Mouse (Mus musculus): ENCODE results near the gene Tenm2. TPM values are rescaled to one million over a fixed set of nuclear protein-coding genes. Genes with fewer than 3 reads are reported as not detected.

Gene Tenm2
- polyA plus RNA-seq, 1 experiment from 2014 or later: 1.7 TPM

- Histone ChIP-seq H3K4me3 (no peak overlapping the region), H3K27ac (no peak overlapping the region), H3K9me3 (no peaks in the 10 kb centered on the region), H3K36me3 (no peaks in the 10 kb centered on the region), H3K27me3 (ENCODE audit: insufficient read depth, poor library complexity, severe bottlenecking) (no peaks in the 10 kb centered on the region), H3K4me1 (peaks cover 18% of the 10 kb centered on the region)
- WGBS: 13% methylated on average over 8 of the region's 8 CpGs
- peak; percentile 86 for DNase-seq (ENCODE audit: low spot score)
These were observed 709.4 kb downstream of the Tenm2 start for GRCm38 (mm10) chr11:36526381-36526780.

- DNase-seq (ENCODE audit: low spot score): no peak
- 29% methylated on average over 7 of the region's 7 CpGs for WGBS
- Histone ChIP-seq H3K27me3 (ENCODE audit: insufficient read depth, poor library complexity, severe bottlenecking) (no peaks in the 10 kb centered on the region), H3K9me3 (no peaks in the 10 kb centered on the region), H3K4me1 (peaks cover 6% of the 10 kb centered on the region), H3K36me3 (no peaks in the 10 kb centered on the region), H3K4me3 (no peak overlapping the region), H3K27ac (no peak overlapping the region)
These were observed 723.3 kb downstream of the Tenm2 start for GRCm38 (mm10) chr11:36512468-36512867.

GRCm38 (mm10) chr11:36508312-36508711 is 727.5 kb downstream of the Tenm2 start:
- Histone ChIP-seq H3K27ac (no peak overlapping the region), H3K36me3 (no peaks in the 10 kb centered on the region), H3K4me1 (peaks cover 16% of the 10 kb centered on the region), H3K27me3 (ENCODE audit: insufficient read depth, poor library complexity, severe bottlenecking) (no peaks in the 10 kb centered on the region), H3K4me3 (no peak overlapping the region), H3K9me3 (no peaks in the 10 kb centered on the region)
- DNase-seq (ENCODE audit: low spot score): no peak
- WGBS: 75% methylated on average over 7 of the region's 7 CpGs

- 70% methylated on average over 9 of the region's 9 CpGs for WGBS
- DNase-seq (ENCODE audit: low spot score): peak; percentile 67
These were observed 740.7 kb downstream of the Tenm2 start for GRCm38 (mm10) chr11:36494898-36495548.

GRCm38 (mm10) chr11:36492274-36492673 is 743.5 kb downstream of the Tenm2 start:
- peak; percentile 39 for DNase-seq (ENCODE audit: low spot score)
- Histone ChIP-seq H3K9me3 (no peaks in the 10 kb centered on the region), H3K27me3 (ENCODE audit: insufficient read depth, poor library complexity, severe bottlenecking) (no peaks in the 10 kb centered on the region), H3K4me3 (no peak overlapping the region), H3K27ac (no peak overlapping the region), H3K4me1 (no peaks in the 10 kb centered on the region), H3K36me3 (no peaks in the 10 kb centered on the region)
- 89% methylated on average over 6 of the region's 6 CpGs for WGBS

More at GRCm38 (mm10) chr11:36494898-36495548, 740.7 kb downstream of the Tenm2 start:
- H3K9me3 ChIP-seq: no peaks in the 10 kb centered on the region
- no peaks in the 10 kb centered on the region for H3K27me3 ChIP-seq (ENCODE audit: insufficient read depth, poor library complexity, severe bottlenecking)
- H3K36me3 ChIP-seq: no peaks in the 10 kb centered on the region
- no peak overlapping the region for H3K4me3 ChIP-seq
- no peak overlapping the region for H3K27ac ChIP-seq
- H3K4me1 ChIP-seq: no peaks in the 10 kb centered on the region

- H3K9me3 ChIP-seq: no peaks in the 10 kb centered on the region
- H3K27ac ChIP-seq: no peak overlapping the region
- peaks cover 14% of the 10 kb centered on the region for H3K4me1 ChIP-seq
- 55% methylated on average over 7 of the region's 7 CpGs for WGBS
- no peaks in the 10 kb centered on the region for H3K36me3 ChIP-seq
- H3K27me3 ChIP-seq (ENCODE audit: insufficient read depth, poor library complexity, severe bottlenecking): no peaks in the 10 kb centered on the region
- no peak overlapping the region for H3K4me3 ChIP-seq
- no peak for DNase-seq (ENCODE audit: low spot score)
These were observed 745.7 kb downstream of the Tenm2 start for GRCm38 (mm10) chr11:36490085-36490484.

- no peak overlapping the region for H3K27ac ChIP-seq
- peaks cover 20% of the 10 kb centered on the region for H3K4me1 ChIP-seq
- H3K27me3 ChIP-seq (ENCODE audit: insufficient read depth, poor library complexity, severe bottlenecking): peaks cover 9% of the 10 kb centered on the region; the same call in 1 of the 2 replicates
- no peak overlapping the region for H3K4me3 ChIP-seq
- H3K9me3 ChIP-seq: no peaks in the 10 kb centered on the region
- DNase-seq (ENCODE audit: low spot score): no peak
- 66% methylated on average over 4 of the region's 4 CpGs for WGBS
- H3K36me3 ChIP-seq: no peaks in the 10 kb centered on the region
These were observed 747.1 kb downstream of the Tenm2 start for GRCm38 (mm10) chr11:36488666-36489065.

- no peak overlapping the region for H3K27ac ChIP-seq
- WGBS: 33% methylated on average over 12 of the region's 12 CpGs
- no peaks in the 10 kb centered on the region for H3K9me3 ChIP-seq
- H3K27me3 ChIP-seq (ENCODE audit: insufficient read depth, poor library complexity, severe bottlenecking): peaks cover 9% of the 10 kb centered on the region; the same call in 1 of the 2 replicates
- no peaks in the 10 kb centered on the region for H3K36me3 ChIP-seq
- peak overlapping the region; percentile 36; the same call in 1 of the 2 replicates for H3K4me3 ChIP-seq
- no peak for DNase-seq (ENCODE audit: low spot score)
- peaks cover 28% of the 10 kb centered on the region for H3K4me1 ChIP-seq
These were observed 749.7 kb downstream of the Tenm2 start for GRCm38 (mm10) chr11:36486092-36486491.

- WGBS: 46% methylated on average over 8 of the region's 8 CpGs
- H3K36me3 ChIP-seq: no peaks in the 10 kb centered on the region
- no peak overlapping the region for H3K27ac ChIP-seq
- peaks cover 29% of the 10 kb centered on the region for H3K4me1 ChIP-seq
- H3K9me3 ChIP-seq: no peaks in the 10 kb centered on the region
- H3K4me3 ChIP-seq: no peak overlapping the region
- peaks cover 9% of the 10 kb centered on the region; the same call in 1 of the 2 replicates for H3K27me3 ChIP-seq (ENCODE audit: insufficient read depth, poor library complexity, severe bottlenecking)
- DNase-seq (ENCODE audit: low spot score): no peak
These were observed 751.2 kb downstream of the Tenm2 start for GRCm38 (mm10) chr11:36484466-36485069.

GRCm38 (mm10) chr11:36482136-36482535 is 753.6 kb downstream of the Tenm2 start:
- H3K27ac ChIP-seq: no peak overlapping the region
- 60% methylated on average over 8 of the region's 8 CpGs for WGBS

GRCm38 (mm10) chr11:36481524-36481923 is 754.2 kb downstream of the Tenm2 start:
- H3K27ac ChIP-seq: no peak overlapping the region
- no peaks in the 10 kb centered on the region for H3K9me3 ChIP-seq
- peaks cover 9% of the 10 kb centered on the region; the same call in 1 of the 2 replicates for H3K27me3 ChIP-seq (ENCODE audit: insufficient read depth, poor library complexity, severe bottlenecking)
- no peaks in the 10 kb centered on the region for H3K36me3 ChIP-seq
- H3K4me1 ChIP-seq: peaks cover 26% of the 10 kb centered on the region
- 36% methylated on average over 7 of the region's 7 CpGs for WGBS
- DNase-seq (ENCODE audit: low spot score): no peak
- H3K4me3 ChIP-seq: no peak overlapping the region

More at GRCm38 (mm10) chr11:36482136-36482535, 753.6 kb downstream of the Tenm2 start:
- Histone ChIP-seq H3K27me3 (ENCODE audit: insufficient read depth, poor library complexity, severe bottlenecking) (peaks cover 9% of the 10 kb centered on the region; the same call in 1 of the 2 replicates), H3K9me3 (no peaks in the 10 kb centered on the region), H3K4me1 (peaks cover 29% of the 10 kb centered on the region), H3K4me3 (no peak overlapping the region), H3K36me3 (no peaks in the 10 kb centered on the region)
- no peak for DNase-seq (ENCODE audit: low spot score)

GRCm38 (mm10) chr11:36481086-36481485 is 754.7 kb downstream of the Tenm2 start:
- Histone ChIP-seq H3K4me1 (peaks cover 22% of the 10 kb centered on the region), H3K27me3 (ENCODE audit: insufficient read depth, poor library complexity, severe bottlenecking) (peaks cover 9% of the 10 kb centered on the region; the same call in 1 of the 2 replicates), H3K9me3 (no peaks in the 10 kb centered on the region), H3K36me3 (no peaks in the 10 kb centered on the region), H3K4me3 (no peak overlapping the region), H3K27ac (no peak overlapping the region)
- no peak for DNase-seq (ENCODE audit: low spot score)
- WGBS: 83% methylated on average over 5 of the region's 5 CpGs

GRCm38 (mm10) chr11:36469811-36470551 is 765.8 kb downstream of the Tenm2 start:
- 48% methylated on average over 9 of the region's 9 CpGs for WGBS
- Histone ChIP-seq H3K27me3 (ENCODE audit: insufficient read depth, poor library complexity, severe bottlenecking) (no peaks in the 10 kb centered on the region), H3K9me3 (no peaks in the 10 kb centered on the region), H3K36me3 (no peaks in the 10 kb centered on the region), H3K4me1 (peaks cover 6% of the 10 kb centered on the region; the same call in 1 of the 2 replicates), H3K4me3 (no peak overlapping the region), H3K27ac (no peak overlapping the region)
- DNase-seq (ENCODE audit: low spot score): no peak
